Mouse (Mus musculus): ENCODE data around the gene Sdk1.

The Sdk1 gene

GRCm38 (mm10) chr5:142228957-142229810, 987.9 kb downstream of the Sdk1 start:
- intact Hi-C loops (cut with DNase I): no loop called here

- intact Hi-C loops (cut with DNase I): no loop called here
Observed at GRCm38 (mm10) chr5:142229811-142230205, 988.5 kb downstream of the Sdk1 start.

DNA sequence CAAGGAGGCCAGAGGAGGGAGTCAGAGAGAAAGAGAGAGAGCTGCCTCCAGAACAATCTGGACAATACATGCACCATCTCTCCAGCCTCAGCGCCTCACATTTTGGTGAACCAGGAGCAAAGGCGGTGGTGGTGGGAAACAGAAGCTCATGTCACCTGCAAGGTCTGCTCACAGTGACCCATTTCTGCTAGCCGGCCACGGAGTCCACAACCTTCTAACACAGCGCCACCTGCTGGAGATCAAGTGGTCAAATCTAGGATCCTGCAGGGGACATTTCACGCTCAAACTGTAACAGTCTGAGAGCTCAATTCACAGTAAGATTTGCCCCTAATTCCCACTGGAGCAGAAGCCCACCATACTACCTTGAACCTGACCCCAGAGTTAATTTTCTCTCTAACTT, 999.0 kb downstream of the Sdk1 start:
- intact Hi-C loops (cut with DNase I): no loop called here

GRCm38 (mm10) chr5:142242597-142242996, 1001.3 kb downstream of the Sdk1 start:
- intact Hi-C loops (cut with DNase I): no loop called here

GRCm38 (mm10) chr5:142243069-142243468, 1001.8 kb downstream of the Sdk1 start:
- intact Hi-C loops (cut with DNase I): no loop called here

GRCm38 (mm10) chr5:142256231-142256630, 1014.9 kb downstream of the Sdk1 start:
- intact Hi-C loops (cut with DNase I): no loop called here

GRCm38 (mm10) chr5:142258716-142259115, 1017.4 kb downstream of the Sdk1 start:
- intact Hi-C loops (cut with DNase I): no loop called here

GRCm38 (mm10) chr5:142262060-142262459, 1020.8 kb downstream of the Sdk1 start:
- intact Hi-C loops (cut with DNase I): no loop called here
